Mouse (Mus musculus) right cerebral cortex, adult 18-20 months (tissue): ENCODE results near the gene Dync1i1.

Source experiments
- DNase-seq: peaks from one replicate; pipeline ENCODE4 v3.0.0; 2022; ENCODE audit warnings: mixed read lengths

The Dync1i1 gene

GRCm38 (mm10) chr6:6071038-6071437 lies 345.6 kb downstream of the Dync1i1 start:
- no peak for DNase-seq

- DNase-seq, result no peak
These were observed 350.6 kb downstream of the Dync1i1 start for GRCm38 (mm10) chr6:6075940-6076447.

GRCm38 (mm10) chr6:6077234-6077633 lies 351.8 kb downstream of the Dync1i1 start:
- DNase-seq, result no peak
